ENCODE assay signal across 8 mouse cellular contexts in the genomic region with DNA sequence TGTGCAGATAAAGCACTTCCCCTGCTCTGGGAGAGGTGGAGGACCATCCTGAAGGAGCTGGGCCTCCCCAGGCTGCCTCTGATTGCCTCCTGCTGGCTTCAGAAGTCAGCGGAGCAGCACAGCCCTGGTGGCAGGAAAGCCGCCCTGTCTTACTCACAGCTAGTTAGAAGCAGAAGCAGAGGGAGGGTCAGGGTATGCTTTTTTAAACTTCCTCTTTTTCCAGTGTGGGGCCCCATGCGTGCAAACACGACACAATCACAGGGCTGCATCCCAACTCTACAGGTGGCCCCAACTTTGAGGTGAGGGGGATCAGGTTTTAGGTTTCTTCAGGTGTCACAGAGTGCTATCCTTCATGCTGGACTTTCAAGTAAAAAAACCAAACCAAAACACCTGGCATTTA. TPM values are rescaled to one million over a fixed set of nuclear protein-coding genes. Genes with fewer than 3 reads are reported as not detected.
DNase-seq lines count a peak whose midpoint lies in the region; ATAC-seq and TF ChIP-seq lines count a peak whose summit lies in the region.

No protein-coding gene starts in this region.

- no peaks in the 10 kb centered on the region for H3K9me3 ChIP-seq in midbrain, embryonic 15.5 days
- H3K9me3 ChIP-seq in midbrain, embryonic 13.5 days, result no peaks in the 10 kb centered on the region
- H3K9me3 ChIP-seq in forebrain, embryonic 16.5 days (ENCODE audit: control insufficient read depth, low read length), result no peaks in the 10 kb centered on the region

- TF ChIP-seq CTCF in embryonic fibroblast, embryonic 13.5 days (IDR thresholded peaks at IDR 0.05; ENCODE audit: borderline replicate concordance, insufficient read depth, low read length), result no peak

- H3K9ac ChIP-seq in midbrain, embryonic 15.5 days, result no peak overlapping the region
- H3K9ac ChIP-seq in midbrain, embryonic 13.5 days (replicated peaks), result no peak overlapping the region
- H3K9ac ChIP-seq in forebrain, embryonic 16.5 days (replicated peaks; ENCODE audit: low read depth, low read length), result no peak overlapping the region

- H3K27ac ChIP-seq in midbrain, embryonic 15.5 days, result 0 out of 2 replicates have a peak overlapping the region, but pooled peaks have one; percentile 6
- H3K27ac ChIP-seq in midbrain, embryonic 13.5 days, result no peak overlapping the region
- 0 out of 2 replicates have a peak overlapping the region, but pooled peaks have one; percentile 60 for H3K27ac ChIP-seq in embryonic fibroblast, embryonic 13.5 days (ENCODE audit: insufficient read depth, low read length)
- no peak overlapping the region for H3K27ac ChIP-seq in forebrain, embryonic 16.5 days (ENCODE audit: low read length)

- TF ChIP-seq POLR2A in embryonic fibroblast, embryonic 13.5 days (IDR thresholded peaks at IDR 0.05; ENCODE audit: low read depth, low read length), result no peak

- H3K36me3 ChIP-seq in midbrain, embryonic 15.5 days (replicated peaks), result no peaks in the 10 kb centered on the region
- H3K36me3 ChIP-seq in midbrain, embryonic 13.5 days, result no peaks in the 10 kb centered on the region
- no peaks in the 10 kb centered on the region for H3K36me3 ChIP-seq in forebrain, embryonic 16.5 days (ENCODE audit: control insufficient read depth, insufficient read depth)

- peaks cover 50% of the 10 kb centered on the region for H3K4me1 ChIP-seq in midbrain, embryonic 15.5 days
- H3K4me1 ChIP-seq in midbrain, embryonic 13.5 days (replicated peaks), result peaks cover 70% of the 10 kb centered on the region
- peaks cover 27% of the 10 kb centered on the region for H3K4me1 ChIP-seq in embryonic fibroblast, embryonic 13.5 days (ENCODE audit: control insufficient read depth, insufficient read depth, low read length)
- peaks cover 35% of the 10 kb centered on the region for H3K4me1 ChIP-seq in forebrain, embryonic 16.5 days (replicated peaks; ENCODE audit: control insufficient read depth, insufficient read depth, low read length)

- WGBS in midbrain, embryonic 15.5 days, result 34% methylated on average over 4 of the region's 4 CpGs
- 50% methylated on average over 4 of the region's 4 CpGs for WGBS in midbrain, embryonic 13.5 days
- 31% methylated on average over 4 of the region's 4 CpGs for WGBS in forebrain, embryonic 16.5 days

- no peak for ATAC-seq in midbrain, embryonic 15.5 days (replicated peaks)
- no peak for ATAC-seq in midbrain, embryonic 13.5 days
- no peak for ATAC-seq in forebrain, embryonic 16.5 days

- no peaks in the 10 kb centered on the region for H3K27me3 ChIP-seq in midbrain, embryonic 15.5 days (replicated peaks)
- no peaks in the 10 kb centered on the region for H3K27me3 ChIP-seq in midbrain, embryonic 13.5 days
- no peaks in the 10 kb centered on the region for H3K27me3 ChIP-seq in forebrain, embryonic 16.5 days (replicated peaks; ENCODE audit: control insufficient read depth, insufficient read depth, low read length)

- peak; percentile 46 to 62 for DNase-seq in kidney, postnatal 4 days
- DNase-seq in monocyte, adult 2 months (ENCODE audit: low read depth in 1 of 2, low spot score in 2 of 2), result peak; percentile 63 to 66
- DNase-seq in embryo, embryonic 11 days, result no peak
- no peak for DNase-seq in ovary, adult 18-20 months (ENCODE audit: low spot score)

- no peak overlapping the region for H3K4me3 ChIP-seq in midbrain, embryonic 15.5 days
- H3K4me3 ChIP-seq in midbrain, embryonic 13.5 days (replicated peaks), result no peak overlapping the region
- no peak overlapping the region for H3K4me3 ChIP-seq in embryonic fibroblast, embryonic 13.5 days (ENCODE audit: insufficient read depth, low read length)
- H3K4me3 ChIP-seq in forebrain, embryonic 16.5 days (replicated peaks; ENCODE audit: low read length), result no peak overlapping the region

- no peak overlapping the region for H3K4me2 ChIP-seq in midbrain, embryonic 15.5 days
- H3K4me2 ChIP-seq in midbrain, embryonic 13.5 days (replicated peaks), result no peak overlapping the region
- H3K4me2 ChIP-seq in forebrain, embryonic 16.5 days (ENCODE audit: low read length), result no peak overlapping the region

RNA-seq across cellular contexts. Expression of a gene that starts 5.7 kb away (rescaled TPM):
- 0.17 and 0.23 TPM in 2 replicates for polyA plus RNA-seq in midbrain, embryonic 15.5 days (2015; fragmentation: Nextera tagmentation; extraction: Ambion mirVana)
- polyA plus RNA-seq in midbrain, embryonic 13.5 days (2015; fragmentation: Nextera tagmentation; extraction: Ambion mirVana), result 0.22 and 0.27 TPM in 2 replicates
- not detected in 2 replicates for polyA plus RNA-seq in embryonic fibroblast, embryonic 13.5 days (2011; ENCODE audit: insufficient read length, low read depth, missing spikeins)
- polyA plus RNA-seq in forebrain, embryonic 16.5 days (2015; fragmentation: Nextera tagmentation; extraction: Ambion mirVana), result 0.35 TPM in 1 of 2 replicates, not detected in the other

RNA-seq across cellular contexts. Expression of a gene that starts 27.8 kb away (rescaled TPM):
- polyA plus RNA-seq in midbrain, embryonic 15.5 days (2015; fragmentation: Nextera tagmentation; extraction: Ambion mirVana), result 21.7 and 23.4 TPM in 2 replicates
- 24.4 and 24.7 TPM in 2 replicates for polyA plus RNA-seq in midbrain, embryonic 13.5 days (2015; fragmentation: Nextera tagmentation; extraction: Ambion mirVana)
- 34.6 and 40.2 TPM in 2 replicates for polyA plus RNA-seq in embryonic fibroblast, embryonic 13.5 days (2011; ENCODE audit: insufficient read length, low read depth, missing spikeins)
- 31.1 and 33.7 TPM in 2 replicates for polyA plus RNA-seq in forebrain, embryonic 16.5 days (2015; fragmentation: Nextera tagmentation; extraction: Ambion mirVana)

Comparison
In these comparisons a context has a peak if more than half of its experiments do, and no peak if none do; other contexts are left out.
1. H3K27ac ChIP-seq: peak in midbrain, embryonic 15.5 days (single experiment) and embryonic fibroblast, embryonic 13.5 days (single experiment); none in midbrain, embryonic 13.5 days (single experiment) and forebrain, embryonic 16.5 days (single experiment).
2. DNase-seq: peak in kidney, postnatal 4 days (2 of 2) and monocyte, adult 2 months (2 of 2); none in embryo, embryonic 11 days (single experiment) and ovary, adult 18-20 months (single experiment).